ENCODE assay signal across 9 mouse cellular contexts in genomic region chr9:121881301-121881700, GRCm38 (mm10). TPM values are rescaled to one million over a fixed set of nuclear protein-coding genes. Genes with fewer than 3 reads are reported as not detected.
DNase-seq lines count a peak whose midpoint lies in the region; ATAC-seq and TF ChIP-seq lines count a peak whose summit lies in the region.
"Had no signal": no experiment of that assay in that cellular context is flagged by ENCODE, and none has a peak within 500 bp of the region (broad histone marks: within the 10 kb centered on the region; RNA-seq: fewer than 3 reads in every experiment).

No protein-coding gene starts in this region.

- H3K36me3 ChIP-seq in kidney, adult 2 months (ENCODE audit: control insufficient read depth, insufficient read depth, low read length): no peaks in the 10 kb centered on the region
- no peaks in the 10 kb centered on the region for H3K36me3 ChIP-seq in spleen, adult 2 months (ENCODE audit: control insufficient read depth, insufficient read depth, low read length)
- H3K36me3 ChIP-seq: lung, embryonic 15.5 days had no signal

- no peaks in the 10 kb centered on the region for H3K27me3 ChIP-seq in kidney, adult 2 months (replicated peaks; ENCODE audit: control insufficient read depth, insufficient read depth, low read length)
- no peaks in the 10 kb centered on the region for H3K27me3 ChIP-seq in spleen, adult 2 months (ENCODE audit: control insufficient read depth, insufficient read depth, low read length)
- H3K27me3 ChIP-seq: lung, embryonic 15.5 days had no signal

- H3K27ac ChIP-seq in kidney, adult 2 months (ENCODE audit: insufficient read depth, low read depth, low read length): no peak overlapping the region
- H3K27ac ChIP-seq in spleen, adult 2 months (ENCODE audit: insufficient read depth, low read length): no peak overlapping the region

- peak; percentile 52 for TF ChIP-seq CTCF in kidney, adult 2 months (conservative IDR thresholded peaks at IDR 0.05; ENCODE audit: insufficient read depth, insufficient read length, low read depth, low read length)
- peak; percentile 18; the same call in 1 of the 2 replicates for TF ChIP-seq CTCF in spleen, adult 2 months (IDR thresholded peaks at IDR 0.05; ENCODE audit: extremely low read depth, insufficient read depth, insufficient read length, insufficient replicate concordance)

- TF ChIP-seq POLR2A in kidney, adult 2 months (IDR thresholded peaks at IDR 0.05; ENCODE audit: low read depth, low read length): no peak
- TF ChIP-seq POLR2A in spleen, adult 2 months (IDR thresholded peaks at IDR 0.05; ENCODE audit: low read depth, low read length): no peak

- no peak for ATAC-seq in CD4-positive, CD25-positive, alpha-beta regulatory T cell, adult 4 months
- ATAC-seq: Patski had no signal

- DNase-seq in kidney, adult 2 months: no peak
- DNase-seq in kidney, adult 18-20 months: no peak
- peak in 1 of 2 experiments; percentile 47 for DNase-seq in spleen, adult 2 months (ENCODE audit: low read depth in 1 of 2, low spot score in 2 of 2)
- DNase-seq in spleen, adult 12 weeks (ENCODE audit: low spot score): no peak
- peak; percentile 65 for DNase-seq in layer of hippocampus, adult 9-11 months
- peak; percentile 29 for DNase-seq in telencephalon, adult 2 months (ENCODE audit: low read depth, low spot score)

- H3K4me3 ChIP-seq in kidney, adult 2 months (ENCODE audit: insufficient read depth, low read depth, low read length): no peak overlapping the region
- no peak overlapping the region for H3K4me3 ChIP-seq in spleen, adult 2 months (ENCODE audit: extremely low read depth, insufficient read depth, insufficient read length)
- H3K4me3 ChIP-seq: lung, embryonic 15.5 days had no signal

- WGBS in kidney, adult 2 months: 54% methylated on average over 6 of the region's 6 CpGs
- 53% methylated on average over 6 of the region's 6 CpGs for WGBS in spleen, adult 2 months

- H3K4me1 ChIP-seq in kidney, adult 2 months (ENCODE audit: control insufficient read depth, insufficient read depth, low read length): no peaks in the 10 kb centered on the region
- peaks cover 4% of the 10 kb centered on the region; the same call in 1 of the 2 replicates for H3K4me1 ChIP-seq in spleen, adult 2 months (ENCODE audit: control insufficient read depth, insufficient read depth, insufficient read length)

RNA-seq across cellular contexts. Expression of gene Ackr2, which starts 16.9 kb away (rescaled TPM):
- polyA plus RNA-seq in kidney, adult 2 months (2012; rRNA removed): 0.94 and 1.1 TPM in 2 replicates
- 15.9 and 16.7 TPM in 2 replicates for polyA plus RNA-seq in spleen, adult 2 months (2012; rRNA removed)
- not detected for polyA plus RNA-seq in CD4-positive, CD25-positive, alpha-beta regulatory T cell, adult 4 months (2017; shearing (Covaris generic))
- polyA plus RNA-seq: Patski had no signal

RNA-seq across cellular contexts. Expression of gene Higd1a, which starts 23.1 kb away (rescaled TPM):
- 22.7 and 36.6 TPM in 2 replicates for polyA plus RNA-seq in kidney, adult 2 months (2012; rRNA removed)
- polyA plus RNA-seq in spleen, adult 2 months (2012; rRNA removed): 3.4 and 4.1 TPM in 2 replicates
- 100 to 1,000 TPM in 1 of 2 experiments, 10 to 100 TPM in 1; 94.5 to 129 TPM for polyA plus RNA-seq in CD4-positive, CD25-positive, alpha-beta regulatory T cell, adult 4 months (2017; shearing (Covaris generic))

RNA-seq across cellular contexts. Expression of gene Cyp8b1, which starts 34.8 kb away (rescaled TPM):
- polyA plus RNA-seq in kidney, adult 2 months (2012; rRNA removed): 0.16 and 0.39 TPM in 2 replicates
- polyA plus RNA-seq in spleen, adult 2 months (2012; rRNA removed): 0.12 and 0.25 TPM in 2 replicates
- not detected for polyA plus RNA-seq in CD4-positive, CD25-positive, alpha-beta regulatory T cell, adult 4 months (2017; shearing (Covaris generic))
- polyA plus RNA-seq: lung, embryonic 15.5 days; Patski had no signal

RNA-seq across cellular contexts. Expression of gene Ccdc13, which starts 42.0 kb away (rescaled TPM):
- 0.30 TPM in 2 replicates for polyA plus RNA-seq in kidney, adult 2 months (2012; rRNA removed)
- not detected in 2 replicates for polyA plus RNA-seq in spleen, adult 2 months (2012; rRNA removed)
- not detected for polyA plus RNA-seq in CD4-positive, CD25-positive, alpha-beta regulatory T cell, adult 4 months (2017; shearing (Covaris generic))

Comparison
In these comparisons a context has a peak if more than half of its experiments do, and no peak if none do; other contexts are left out.
1. DNase-seq: peak in layer of hippocampus, adult 9-11 months (single experiment) and telencephalon, adult 2 months (single experiment); none in kidney, adult 2 months (single experiment), kidney, adult 18-20 months (single experiment) and spleen, adult 12 weeks (single experiment).